Mouse (Mus musculus) lung, adult 2 months (tissue): ENCODE results near the gene Kmt2a.

Experiments
- CTCF ChIP-seq: fragments of 200-500 bp; IDR thresholded peaks from 2 replicates; pipeline ENCODE4 v1.5.1; 2011; ENCODE audit warnings: mild to moderate bottlenecking, low read length, control low read depth; ENCODE audit not compliant: insufficient read depth
- POLR2A ChIP-seq: fragments of 200-500 bp; IDR thresholded peaks from 2 replicates; pipeline ENCODE4 v1.6.1; 2011; ENCODE audit warnings: low read depth, mild to moderate bottlenecking, control low read depth, low read length, borderline replicate concordance; ENCODE audit errors: extremely low read depth

GRCm38 (mm10) chr9:44880309-44881081 lies 601 bp downstream of the Kmt2a start:
- TF ChIP-seq CTCF, result no peak
- no peak for TF ChIP-seq POLR2A
